Mouse (Mus musculus): ENCODE results near the gene Trpc4.

The Trpc4 gene

DNA sequence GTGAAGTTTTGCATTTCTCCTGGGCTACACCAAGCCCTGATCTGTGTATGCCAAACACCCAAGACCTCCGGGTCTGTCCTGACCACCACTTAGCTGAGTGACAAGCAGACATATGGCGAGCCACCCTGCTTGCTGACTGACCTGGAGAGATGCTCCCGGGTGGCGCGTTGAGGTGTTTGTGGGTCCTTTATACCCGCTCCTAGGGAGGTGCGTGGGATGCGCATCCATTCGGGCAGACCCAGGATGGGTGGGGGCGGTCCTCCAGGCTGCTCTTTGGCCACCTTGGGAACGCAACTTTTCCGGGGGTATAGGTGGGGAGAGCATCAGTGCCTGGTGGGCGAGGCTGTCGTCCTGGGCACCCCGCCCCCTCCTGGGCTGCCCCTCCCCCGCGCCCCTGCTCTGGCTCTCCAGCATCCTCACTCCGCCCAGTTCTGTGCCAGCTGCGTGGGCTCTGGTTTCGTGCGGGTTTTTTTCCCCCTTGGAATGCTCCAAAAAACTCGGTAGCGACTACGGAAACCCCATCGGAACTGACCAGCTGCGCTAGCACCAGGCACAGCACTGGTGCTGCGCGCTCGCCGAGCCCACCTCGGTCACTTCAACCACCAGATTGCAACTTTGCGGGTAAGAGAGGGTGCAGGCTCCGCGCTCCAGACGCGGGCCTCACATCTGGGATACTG lies at the start of gene Trpc4:
Gene Trpc4 (plus strand): TSS at position 397 of the 677 bp plus-strand sequence.
- DNase-seq (ENCODE audit: inconsistent ontology term), result peak; percentile 13

DNA sequence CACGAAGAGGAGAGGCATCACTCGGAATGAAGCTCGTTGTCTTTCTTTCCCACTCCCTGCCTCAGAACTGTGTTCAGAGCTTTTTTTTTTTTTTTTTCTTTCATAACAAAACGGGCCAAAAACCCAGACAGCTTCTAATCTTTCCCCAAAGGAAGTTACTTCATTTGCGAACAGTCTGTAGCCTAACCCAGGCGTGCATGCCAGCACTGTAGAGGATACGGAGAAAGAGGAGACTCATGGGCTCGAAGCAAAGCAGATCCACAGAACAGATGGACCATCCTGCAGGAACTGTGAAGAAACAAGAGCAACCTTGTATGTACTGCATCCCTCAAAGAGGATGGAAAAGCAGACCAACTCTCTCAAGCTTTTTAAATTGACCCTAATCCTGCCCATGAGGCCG lies 44.3 kb upstream of the Trpc4 start:
- no peak for DNase-seq (ENCODE audit: inconsistent ontology term)

DNA sequence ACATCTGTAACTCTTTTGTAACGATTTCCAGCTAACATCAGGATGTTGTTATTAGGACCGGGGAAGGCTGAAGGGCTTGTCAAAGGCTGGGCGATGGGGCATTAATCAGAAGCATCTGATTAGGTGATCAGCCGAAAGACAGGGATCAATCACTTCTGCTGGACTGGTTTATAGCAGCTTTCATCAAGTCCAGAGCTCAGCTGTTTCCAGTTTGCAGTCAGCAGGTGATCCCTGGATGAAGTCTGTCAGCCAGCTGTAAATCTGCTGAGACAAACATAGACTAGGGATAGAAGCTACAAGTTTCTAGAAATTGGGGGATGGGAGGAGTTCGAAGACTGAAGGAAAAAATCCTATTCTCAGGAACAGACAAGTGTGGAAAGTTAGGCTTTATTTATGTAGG lies 20.5 kb upstream of the Trpc4 start:
- no peak for DNase-seq (ENCODE audit: inconsistent ontology term)

DNA sequence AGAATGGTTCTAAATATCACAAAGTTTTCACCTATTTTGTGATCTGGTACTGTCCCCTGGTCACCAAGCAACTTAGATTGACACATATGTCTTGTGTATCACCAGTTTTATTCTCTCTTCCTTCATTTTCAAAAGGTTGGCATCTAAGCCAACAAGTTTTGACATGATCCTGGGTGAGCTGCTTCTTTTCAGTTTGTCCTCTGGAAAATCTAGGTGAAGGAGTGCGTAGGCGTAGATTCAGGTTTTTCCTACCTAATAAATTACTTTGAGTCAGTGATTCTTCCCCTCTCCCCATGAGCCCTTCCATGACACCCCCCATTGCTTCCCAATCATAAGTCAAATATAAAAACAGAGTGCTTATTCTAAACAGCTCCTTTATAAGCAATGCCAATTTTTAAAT lies 14.5 kb upstream of the Trpc4 start:
- no peak for DNase-seq (ENCODE audit: inconsistent ontology term)

DNA sequence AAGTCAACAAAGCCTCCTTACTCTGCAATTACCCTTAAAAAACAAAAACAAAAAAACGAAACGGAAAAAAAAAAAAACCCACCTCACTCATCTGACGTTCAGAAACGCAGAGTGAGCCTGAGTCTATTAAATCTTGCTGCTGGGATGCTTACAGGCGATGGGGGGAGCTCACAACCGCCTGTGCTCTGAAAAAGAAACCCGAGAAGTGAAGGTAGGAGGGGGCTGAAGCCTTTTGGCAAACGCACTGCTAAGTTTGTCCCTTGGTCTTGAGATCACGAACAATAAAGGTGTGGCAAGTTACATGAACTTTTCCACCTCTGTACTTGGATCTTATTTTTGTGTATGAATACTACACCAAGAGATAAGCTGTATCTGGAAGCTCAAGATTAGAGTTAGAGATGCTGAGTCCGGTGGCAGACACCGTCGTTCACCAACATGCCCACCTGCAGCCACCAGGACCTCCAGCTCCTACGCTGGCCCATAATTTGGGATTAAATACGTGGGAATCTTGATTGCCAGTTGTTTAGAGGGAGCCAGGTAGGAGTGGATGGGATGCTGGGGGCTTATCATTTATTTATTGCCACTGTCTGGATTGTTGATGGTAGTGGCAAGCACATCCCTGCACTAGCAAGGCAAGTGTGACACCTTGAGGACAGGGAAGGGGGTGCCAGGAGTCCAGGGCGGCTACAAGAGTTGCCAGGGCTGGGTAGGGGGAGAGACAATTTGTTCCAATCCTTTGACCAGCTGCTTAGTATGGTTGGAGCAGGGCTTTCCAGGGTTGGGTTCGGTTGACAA lies 794 bp upstream of the Trpc4 start:
- DNase-seq (ENCODE audit: inconsistent ontology term), result peak; percentile 58

DNA sequence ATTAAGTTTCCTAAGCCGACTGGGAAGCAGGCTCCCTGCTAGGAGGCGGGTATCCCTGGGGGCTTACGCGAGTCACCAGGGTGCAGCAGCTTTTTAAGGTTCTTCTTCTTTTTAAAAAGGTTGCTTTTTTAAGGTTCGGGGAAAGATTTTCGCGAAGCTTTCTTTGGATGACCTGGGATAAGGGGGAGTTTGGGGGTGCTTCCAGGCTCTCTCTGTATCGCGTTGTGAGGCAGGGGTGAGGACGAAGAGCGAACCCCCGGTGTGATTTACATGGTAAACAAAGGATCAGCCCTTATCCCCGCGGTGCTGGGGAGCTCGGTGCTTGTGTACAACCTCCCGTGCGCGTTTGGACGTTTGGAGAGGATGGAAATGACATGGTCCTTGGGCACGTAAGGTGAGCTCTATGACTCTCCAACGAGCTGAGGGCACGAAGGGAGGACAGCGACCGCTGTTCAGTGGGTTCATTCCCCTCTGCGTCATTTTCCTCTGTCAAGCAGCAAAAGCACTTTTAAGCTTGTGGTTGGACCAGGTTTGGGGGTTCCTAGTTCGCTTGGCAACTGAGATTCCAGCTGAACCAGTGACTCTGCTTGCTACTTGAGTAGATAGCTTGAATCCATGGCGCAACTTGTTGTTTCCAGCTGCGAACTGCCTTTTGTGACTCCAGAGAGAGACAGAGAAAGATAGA lies 623 bp downstream of the Trpc4 start:
- peak; percentile 12 for DNase-seq (ENCODE audit: inconsistent ontology term)

DNA sequence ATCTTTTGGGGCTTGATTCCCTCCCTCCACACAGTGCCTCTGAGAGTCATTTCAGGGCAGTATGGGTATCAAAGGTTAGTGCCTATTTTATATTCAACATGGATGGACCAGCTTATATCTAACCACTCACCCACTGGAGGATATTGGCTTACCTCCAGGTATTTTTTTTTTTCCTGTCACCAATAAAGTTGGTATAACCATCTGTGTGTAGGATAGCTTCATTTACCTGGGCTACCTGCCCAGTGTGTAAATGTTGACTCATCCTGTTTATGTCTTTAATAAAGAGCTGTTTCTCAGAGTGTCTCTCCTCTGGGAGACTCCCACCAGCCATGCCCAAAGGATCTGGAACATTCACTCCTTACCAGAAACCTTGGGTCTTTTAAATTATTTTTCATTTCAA lies 14.9 kb downstream of the Trpc4 start:
- no peak for DNase-seq (ENCODE audit: inconsistent ontology term)

DNA sequence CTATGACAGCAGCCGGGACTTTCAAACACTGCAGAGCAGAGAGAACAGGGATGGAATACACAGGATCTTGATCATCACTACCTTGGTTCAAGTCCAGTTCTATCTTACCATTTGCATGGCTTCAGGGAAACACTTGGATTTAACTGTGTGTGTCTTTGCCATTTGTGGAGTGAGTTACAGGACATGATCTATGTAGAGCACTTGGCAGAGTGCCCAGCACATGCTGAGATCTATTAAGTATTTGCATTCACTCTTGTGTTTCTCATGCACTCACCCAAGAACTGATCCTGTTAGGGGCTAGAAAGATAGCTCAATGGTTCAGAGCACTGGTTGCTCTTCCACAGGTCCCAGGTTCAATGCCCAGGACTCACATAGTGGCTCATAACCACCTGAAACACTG lies 21.5 kb downstream of the Trpc4 start:
- DNase-seq (ENCODE audit: inconsistent ontology term), result no peak

DNA sequence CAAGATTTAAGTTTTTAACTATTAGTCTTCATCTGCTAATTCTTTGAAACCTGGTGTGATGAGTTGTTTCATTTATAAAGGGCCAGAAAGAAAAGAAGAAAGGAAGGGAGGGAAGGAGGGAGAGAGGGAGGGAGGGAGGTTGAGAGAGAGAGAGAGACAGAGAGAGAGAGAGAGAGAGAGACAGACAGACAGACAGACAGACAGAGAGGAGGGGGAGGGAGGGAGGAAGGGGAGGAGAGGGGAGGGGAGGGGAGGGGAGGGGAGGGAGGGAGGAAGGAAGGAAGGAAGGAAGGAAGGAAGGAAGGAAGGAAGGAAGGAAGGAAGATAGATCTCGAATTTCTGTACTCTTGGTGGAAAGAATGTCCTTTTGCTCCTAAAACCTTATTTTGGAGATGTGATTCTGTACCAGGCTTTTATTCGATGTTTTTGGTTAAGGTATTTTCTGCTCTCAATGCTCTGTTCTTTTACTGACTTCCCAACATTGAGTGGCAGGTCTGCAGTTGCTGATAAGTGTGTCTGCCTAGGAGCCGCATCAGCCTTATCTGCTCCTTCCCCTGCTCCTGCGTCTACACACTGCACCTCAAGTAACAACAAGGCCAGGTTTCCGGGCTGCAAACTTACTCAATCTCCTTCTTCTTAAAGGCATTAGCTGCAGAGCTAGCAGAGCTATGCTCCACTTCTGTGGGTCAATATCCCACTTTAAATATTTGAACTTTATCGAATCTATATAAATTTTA lies 35.3 kb downstream of the Trpc4 start:
- no peak for DNase-seq (ENCODE audit: inconsistent ontology term)

DNA sequence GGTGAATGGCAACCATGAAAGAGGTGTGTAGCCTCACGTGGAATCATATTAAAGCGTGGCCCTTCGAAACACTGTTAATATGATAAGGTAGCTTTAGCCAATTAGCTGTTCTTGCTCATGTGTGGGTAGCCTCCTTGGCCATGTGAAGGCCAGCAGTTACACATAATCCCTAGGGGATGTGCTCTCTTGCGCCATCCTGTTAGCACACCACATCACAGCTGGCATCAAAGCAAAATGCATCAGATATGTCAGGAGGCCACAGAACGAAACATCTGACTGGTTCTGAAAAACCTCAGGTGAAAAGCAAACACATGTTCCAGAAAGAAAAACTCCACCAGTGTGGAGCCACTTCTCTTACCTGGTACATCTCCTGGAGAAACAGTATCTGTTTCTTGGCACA lies 45.4 kb downstream of the Trpc4 start:
- no peak for DNase-seq (ENCODE audit: inconsistent ontology term)

DNA sequence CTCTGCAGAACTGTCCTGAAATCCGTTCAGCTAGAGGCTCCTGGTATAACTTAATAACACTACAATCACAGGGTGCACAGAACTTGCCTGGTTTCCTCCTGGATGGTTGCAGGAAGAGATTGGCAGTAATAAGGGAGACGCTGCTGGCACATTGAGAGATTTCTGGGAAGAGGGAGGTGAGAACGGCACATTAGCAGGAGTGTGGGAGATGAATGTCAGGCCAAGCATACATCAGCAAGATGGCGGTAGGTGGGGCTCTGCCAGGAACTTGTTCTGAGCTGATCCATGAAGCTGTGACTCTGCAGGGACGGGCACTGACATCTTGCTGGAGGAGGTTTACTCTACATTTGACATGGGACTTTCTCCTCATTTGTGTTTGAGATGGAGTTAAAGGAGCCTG lies 48.6 kb downstream of the Trpc4 start:
- DNase-seq (ENCODE audit: inconsistent ontology term), result no peak

DNA sequence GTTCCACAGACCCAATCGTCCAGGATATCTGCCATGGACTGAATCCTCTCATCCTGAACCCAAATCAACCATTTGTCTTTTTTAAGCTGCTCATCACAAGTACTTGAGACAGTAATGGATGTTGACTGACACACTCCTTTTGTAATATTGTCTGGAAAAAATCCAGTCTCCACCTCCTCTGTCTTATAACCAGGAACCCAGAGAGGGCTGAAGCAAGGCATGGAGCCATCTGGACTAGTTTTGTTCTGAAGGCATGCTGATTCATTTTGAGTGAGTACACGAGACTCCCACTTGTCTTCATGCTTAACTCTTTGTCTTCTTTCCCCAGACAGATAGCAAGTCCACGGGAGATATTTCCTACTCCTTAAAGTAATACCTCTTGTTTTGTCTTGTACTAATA lies 54.3 kb downstream of the Trpc4 start:
- no peak for DNase-seq (ENCODE audit: inconsistent ontology term)

DNA sequence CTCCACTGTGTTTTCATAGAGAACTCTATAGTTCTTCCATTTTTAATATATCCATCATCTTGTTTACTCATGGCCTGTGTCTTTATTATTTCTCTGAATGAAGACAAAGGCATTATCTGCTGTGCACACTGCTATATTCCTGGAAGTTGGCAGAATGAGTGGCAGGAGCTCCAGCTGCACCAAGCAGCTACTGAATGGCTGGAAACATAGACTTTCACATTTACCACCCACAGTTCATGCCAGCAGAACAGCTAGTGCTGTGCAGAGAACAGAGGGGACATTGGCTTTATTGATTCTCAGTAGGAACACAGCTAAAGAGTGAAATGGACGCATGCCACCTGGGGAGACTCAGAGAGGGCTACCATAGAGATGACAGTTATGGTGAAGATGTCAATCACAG lies 55.6 kb downstream of the Trpc4 start:
- DNase-seq (ENCODE audit: inconsistent ontology term), result no peak

DNA sequence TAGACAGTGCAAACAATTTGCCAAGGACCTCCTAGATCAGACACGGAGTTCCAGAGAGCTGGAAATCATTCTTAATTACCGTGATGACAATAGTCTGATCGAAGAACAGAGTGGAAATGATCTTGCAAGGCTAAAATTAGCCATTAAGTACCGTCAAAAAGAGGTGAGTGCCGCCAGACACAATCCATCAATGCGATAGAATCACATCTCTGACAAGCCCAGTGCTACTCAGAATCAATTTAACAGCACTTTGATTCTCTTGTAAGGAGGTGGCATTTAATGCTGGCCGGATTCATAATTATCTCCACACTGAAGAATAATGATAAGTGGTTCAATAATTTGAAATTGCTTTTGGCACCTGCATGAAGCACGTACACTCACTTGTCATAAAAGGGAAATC lies 66.7 kb downstream of the Trpc4 start:
- DNase-seq (ENCODE audit: inconsistent ontology term), result no peak

DNA sequence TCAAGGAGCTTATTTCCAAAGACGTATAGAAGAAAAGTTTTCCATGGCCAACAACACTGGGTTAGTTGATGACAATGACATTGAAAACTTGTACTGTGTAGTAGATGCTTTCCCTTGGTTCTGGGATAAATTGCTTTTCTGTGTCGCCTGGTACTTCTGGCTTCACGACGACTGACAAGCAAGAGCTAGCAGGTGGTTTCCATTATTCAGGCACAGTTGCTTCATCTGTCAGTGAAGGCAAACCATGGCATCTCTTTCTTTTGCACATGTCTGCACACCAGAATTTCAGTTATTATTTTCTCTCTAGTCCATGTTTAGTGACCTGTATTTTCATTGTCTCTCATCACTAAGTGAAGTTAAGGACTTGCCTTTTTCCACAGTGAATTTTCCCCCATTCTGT lies 72.6 kb downstream of the Trpc4 start:
- DNase-seq (ENCODE audit: inconsistent ontology term), result no peak

DNA sequence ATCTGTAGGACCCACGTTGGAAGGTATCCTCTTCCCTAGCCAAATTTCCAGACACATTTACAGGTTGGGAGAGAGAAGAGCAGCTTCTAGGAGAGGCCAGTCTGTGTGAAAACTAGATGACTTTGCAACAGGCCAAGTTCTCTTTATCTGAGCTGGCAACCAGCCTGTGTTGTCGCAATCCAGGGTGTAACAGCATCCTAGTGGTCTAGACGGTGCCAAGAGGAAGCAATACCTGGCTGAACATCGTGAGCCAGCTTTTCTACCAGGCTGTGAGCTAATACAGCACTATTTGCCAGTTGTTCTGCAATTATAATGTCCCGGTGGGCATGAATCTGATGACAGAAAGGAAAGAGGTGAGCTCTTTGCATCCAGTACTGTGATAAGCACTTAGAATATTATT lies 83.1 kb downstream of the Trpc4 start:
- no peak for DNase-seq (ENCODE audit: inconsistent ontology term)

DNA sequence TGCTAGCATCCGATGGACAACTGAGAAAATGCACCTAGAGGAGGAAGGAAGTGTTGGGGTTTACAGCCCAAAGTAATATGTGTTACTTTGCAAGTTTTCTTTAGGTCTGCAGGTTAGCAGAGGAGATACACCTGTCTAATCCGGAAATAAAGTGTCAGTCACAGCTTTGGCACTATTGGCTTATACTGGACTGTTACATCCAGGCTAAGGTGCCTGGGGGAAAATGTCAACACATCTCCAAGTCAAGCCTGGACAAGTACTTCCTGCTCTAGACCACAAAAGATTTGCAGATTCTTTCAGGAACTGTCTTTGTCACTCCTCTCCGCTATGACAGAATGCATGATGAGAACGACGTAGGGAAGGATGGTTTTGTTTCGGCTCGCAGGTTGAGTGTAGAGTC lies 83.6 kb downstream of the Trpc4 start:
- no peak for DNase-seq (ENCODE audit: inconsistent ontology term)

DNA sequence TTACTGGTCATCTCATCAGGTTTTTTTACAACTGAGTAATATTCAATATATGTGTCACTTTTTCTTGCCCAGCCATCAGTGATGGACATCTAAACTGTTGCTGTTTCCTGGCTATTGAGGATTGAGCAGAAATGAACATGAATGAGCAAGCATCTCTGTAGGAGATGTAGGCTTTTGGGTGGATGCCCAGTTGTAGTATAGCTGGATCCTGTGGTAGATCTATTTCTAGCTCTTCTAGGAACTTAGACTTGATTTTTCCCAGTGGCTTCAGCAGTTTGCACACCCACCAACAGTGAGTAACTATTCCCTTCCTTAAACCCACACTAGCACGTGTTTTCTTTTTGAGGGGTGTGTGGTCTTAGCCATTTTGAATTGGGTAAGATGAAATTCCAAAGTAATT lies 87.3 kb downstream of the Trpc4 start:
- DNase-seq (ENCODE audit: inconsistent ontology term), result no peak

DNA sequence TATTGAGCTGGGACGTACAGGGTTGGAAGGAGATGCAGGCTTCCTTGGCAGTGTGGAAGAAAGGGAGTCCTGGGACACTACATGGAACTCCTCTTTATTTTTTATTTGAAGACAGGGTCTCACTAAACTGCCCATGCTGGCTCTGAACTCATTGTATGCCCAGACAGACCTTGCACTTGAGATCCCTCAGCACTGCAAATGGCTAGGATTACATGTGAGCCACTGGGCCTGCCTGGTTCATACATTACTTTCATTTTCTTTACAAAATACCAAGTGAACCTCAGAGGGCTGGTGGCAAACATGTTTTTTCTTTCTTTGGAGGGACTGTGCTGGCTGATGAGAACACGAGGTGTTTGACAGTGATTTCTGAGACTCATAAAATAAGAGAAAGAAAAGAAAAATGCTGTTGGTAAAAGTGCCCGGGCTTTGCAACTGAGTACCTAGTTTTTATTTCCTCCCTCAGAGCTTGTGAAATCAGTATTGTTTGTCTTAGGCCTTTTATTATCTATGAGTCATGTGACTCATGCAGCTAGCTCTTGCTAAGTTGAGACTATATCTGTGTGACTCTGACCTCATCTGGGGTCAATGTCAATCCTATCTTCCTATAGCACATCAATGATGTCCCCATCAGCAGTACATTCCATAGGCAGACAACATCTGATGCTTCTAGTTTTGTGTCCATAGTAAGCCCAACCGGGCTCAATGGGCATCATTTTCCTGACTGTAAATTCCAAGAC lies 89.1 kb downstream of the Trpc4 start:
- DNase-seq (ENCODE audit: inconsistent ontology term), result no peak

DNA sequence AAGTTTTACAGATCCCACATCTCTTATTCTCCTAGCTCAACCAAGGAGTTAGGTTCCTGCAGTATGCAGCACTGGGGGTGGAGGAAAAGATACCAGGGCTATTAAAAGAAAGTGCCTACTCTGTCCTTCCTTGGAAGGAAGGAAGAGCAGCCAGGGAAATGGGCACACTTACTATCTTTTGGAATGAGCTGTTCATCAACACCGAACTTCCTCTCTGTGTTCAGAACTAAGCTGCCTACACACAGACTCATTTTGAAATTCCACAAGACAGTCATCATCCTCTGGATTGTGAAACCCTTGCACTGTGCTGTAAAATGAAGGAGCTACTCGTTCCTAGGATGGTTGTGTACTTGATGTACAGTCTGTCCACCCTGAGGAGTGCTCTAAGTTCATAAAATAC lies 90.6 kb downstream of the Trpc4 start:
- DNase-seq (ENCODE audit: inconsistent ontology term), result peak; percentile 46

DNA sequence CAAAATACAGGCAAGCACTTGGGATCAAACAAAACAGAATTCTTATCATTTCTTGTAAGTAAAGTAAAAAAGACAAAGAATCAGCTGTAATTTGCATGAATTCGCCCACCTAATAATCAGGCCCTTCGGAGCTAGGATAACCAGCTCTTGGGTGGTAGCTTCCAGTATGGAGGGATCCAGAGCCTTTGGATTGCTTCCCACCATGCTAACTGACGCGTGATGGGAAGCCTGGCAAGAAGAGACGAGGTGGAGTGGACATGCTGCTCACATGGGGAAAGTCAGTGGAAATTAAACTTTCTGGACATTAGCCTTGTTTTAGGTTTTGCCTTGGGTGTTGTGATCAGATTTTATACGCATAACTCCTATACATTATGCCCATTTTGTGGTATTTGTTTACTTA lies 93.5 kb downstream of the Trpc4 start:
- DNase-seq (ENCODE audit: inconsistent ontology term), result no peak

DNA sequence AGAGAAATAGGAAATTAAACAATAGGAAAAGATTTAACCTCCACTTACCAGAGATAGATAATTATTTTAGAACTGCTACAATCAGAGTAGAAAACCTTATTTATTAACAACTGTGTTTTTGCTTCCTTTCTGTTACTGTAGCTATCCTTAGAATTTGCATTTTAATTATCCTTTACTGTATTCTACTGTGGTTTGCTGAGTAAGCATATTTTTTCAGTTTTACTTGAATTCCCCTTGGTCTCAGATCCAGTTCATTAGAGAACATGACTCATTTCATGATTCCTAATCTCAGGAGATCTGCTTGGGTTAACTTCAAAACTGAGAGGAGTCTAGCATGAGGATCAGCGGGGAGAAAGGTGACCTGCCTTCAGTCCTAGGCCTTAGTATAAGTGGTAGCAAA lies 111.1 kb downstream of the Trpc4 start:
- no peak for DNase-seq (ENCODE audit: inconsistent ontology term)
